Mouse (Mus musculus) intestine, embryonic 15.5 days (tissue): Measurements from ENCODE around the gene Acvr1b. TPM values are rescaled to one million over a fixed set of nuclear protein-coding genes. Genes with fewer than 3 reads are reported as not detected.
A peak's percentile ranks its signal among the peaks of the same experiment; 100 is the strongest.

ENCODE experiments used
- ATAC-seq: fragments of 200-750 bp; cut with Nextera tagmentation; 2 replicates; pipeline ENCODE4 v1.8.0; 2017; ENCODE audit warnings: moderate TSS enrichment, moderate library complexity
- H3K27ac ChIP-seq: fragments of 300-500 bp; sonication (generic); 2 replicates; pipeline ENCODE4 v1.5.1; 2015; ENCODE audit warnings: mild to moderate bottlenecking, inconsistent platforms
- H3K27me3 ChIP-seq: fragments of 300-500 bp; sonication (generic); replicated peaks from 2 replicates; pipeline ENCODE4 v1.6.1; 2015; ENCODE audit warnings: inconsistent platforms
- H3K36me3 ChIP-seq: fragments of 300-500 bp; sonication (generic); 2 replicates; pipeline ENCODE4 v1.6.1; 2015; ENCODE audit warnings: inconsistent platforms
- H3K4me1 ChIP-seq: fragments of 300-500 bp; sonication (generic); replicated peaks from 2 replicates; pipeline ENCODE4 v1.6.1; 2015; ENCODE audit warnings: inconsistent platforms
- H3K4me2 ChIP-seq: fragments of 300-500 bp; sonication (generic); replicated peaks from 2 replicates; pipeline ENCODE4 v1.6.1; 2015; ENCODE audit warnings: mild to moderate bottlenecking, inconsistent platforms
- H3K4me3 ChIP-seq: fragments of 300-500 bp; sonication (generic); replicated peaks from 2 replicates; pipeline ENCODE4 v1.5.1; 2015; ENCODE audit warnings: inconsistent platforms
- H3K9ac ChIP-seq: fragments of 300-500 bp; sonication (generic); 2 replicates; pipeline ENCODE4 v1.6.1; 2015; ENCODE audit warnings: inconsistent platforms
- H3K9me3 ChIP-seq: fragments of 300-500 bp; sonication (generic); 2 replicates; pipeline ENCODE4 v1.6.1; 2016; ENCODE audit warnings: inconsistent platforms
- WGBS: fragments of 180-500 bp; shearing (Covaris S2); methylation state at CpG from one replicate; pipeline ENCODE4 v1.1.7; 2015; 5-methylcytosine and 5-hydroxymethylcytosine counted together
- polyA plus RNA-seq: library from polyadenylated mRNA; unstranded; fragments of >200 nt; fragmentation: Nextera tagmentation; extraction: Ambion mirVana; gene quantifications from 2 replicates; pipeline ENCODE4 v1.2.1, GENCODE M21; 2015

Acvr1b gene
- polyA plus RNA-seq, 1 experiment from 2014 or later: 9.3 TPM

DNA sequence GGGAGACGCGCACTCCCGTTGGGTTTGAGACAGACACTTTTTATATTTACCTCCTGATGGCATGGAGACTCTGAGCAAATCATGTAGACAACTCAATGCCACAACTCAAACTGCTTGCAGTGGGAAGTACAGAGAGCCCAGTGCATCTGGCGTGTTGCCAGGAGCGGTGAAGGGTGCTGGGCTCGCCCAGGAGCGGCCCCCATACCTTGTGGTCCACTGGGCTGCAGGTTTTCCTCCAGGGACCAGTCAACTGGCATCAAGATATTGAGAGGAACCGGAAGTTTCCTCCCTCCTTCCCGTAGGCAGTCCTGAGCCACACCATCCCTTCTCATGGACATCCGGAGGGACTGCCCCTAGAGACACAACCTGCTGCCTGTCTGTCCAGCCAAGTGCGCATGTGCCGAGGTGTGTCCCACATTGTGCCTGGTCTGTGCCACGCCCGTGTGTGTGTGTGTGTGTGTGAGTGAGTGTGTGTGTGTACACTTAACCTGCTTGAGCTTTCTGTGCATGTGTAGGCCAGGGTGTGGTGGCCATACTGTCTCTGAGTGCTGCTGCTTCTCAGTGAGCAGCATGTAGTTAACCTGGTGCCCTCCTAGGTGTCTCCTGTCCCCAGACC is 37.2 kb downstream of the Acvr1b start:
- no peaks in the 10 kb centered on the region for H3K9me3 ChIP-seq

DNA sequence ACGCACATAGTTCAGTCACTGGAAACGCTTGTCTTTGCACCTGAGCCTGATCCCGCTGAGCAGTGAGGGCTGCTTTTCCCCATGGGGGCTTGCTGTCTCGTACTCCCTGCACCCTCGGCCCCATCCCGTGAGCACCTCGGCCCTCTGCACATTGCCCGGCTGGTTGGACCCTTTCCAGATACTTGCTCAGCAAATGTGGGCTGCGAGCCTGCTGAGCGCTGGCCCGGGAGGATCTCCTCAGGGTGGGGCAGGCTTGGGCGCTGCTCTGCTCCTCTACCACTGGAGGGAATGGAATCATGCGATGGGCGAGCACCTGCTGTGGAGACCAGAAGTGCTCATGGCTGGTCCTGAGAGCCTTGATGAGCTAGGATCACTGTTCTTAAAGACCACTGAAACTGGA is 38.6 kb downstream of the Acvr1b start:
- ATAC-seq: no peak
- Histone ChIP-seq H3K27me3 (no peaks in the 10 kb centered on the region), H3K9ac (no peak overlapping the region), H3K4me3 (no peak overlapping the region), H3K36me3 (peaks cover 42% of the 10 kb centered on the region), H3K27ac (no peak overlapping the region), H3K4me2 (no peak overlapping the region), H3K4me1 (0 out of 2 replicates have a peak, but pooled peaks cover 3% of the 10 kb centered on the region), H3K9me3 (no peaks in the 10 kb centered on the region)
- WGBS: 74% methylated on average over 14 of the region's 14 CpGs

More for the DNA sequence above, 37.2 kb downstream of the Acvr1b start:
- no peak for ATAC-seq
- H3K4me2 ChIP-seq: no peak overlapping the region
- no peak overlapping the region for H3K27ac ChIP-seq
- H3K4me3 ChIP-seq: no peak overlapping the region
- no peaks in the 10 kb centered on the region for H3K27me3 ChIP-seq
- 90% methylated on average over 14 of the region's 14 CpGs for WGBS
- no peak overlapping the region for H3K9ac ChIP-seq
- H3K4me1 ChIP-seq: 0 out of 2 replicates have a peak, but pooled peaks cover 3% of the 10 kb centered on the region
- peaks cover 54% of the 10 kb centered on the region for H3K36me3 ChIP-seq

- Histone ChIP-seq H3K4me2 (no peak overlapping the region), H3K27ac (no peak overlapping the region), H3K36me3 (peaks cover 22% of the 10 kb centered on the region), H3K4me3 (no peak overlapping the region), H3K9ac (no peak overlapping the region), H3K9me3 (no peaks in the 10 kb centered on the region), H3K4me1 (no peaks in the 10 kb centered on the region), H3K27me3 (no peaks in the 10 kb centered on the region)
- 66% methylated on average over 2 of the region's 2 CpGs for WGBS
- ATAC-seq: no peak
Measured at GRCm38 (mm10) chr15:101215136-101215535, 41.3 kb downstream of the Acvr1b start.

DNA sequence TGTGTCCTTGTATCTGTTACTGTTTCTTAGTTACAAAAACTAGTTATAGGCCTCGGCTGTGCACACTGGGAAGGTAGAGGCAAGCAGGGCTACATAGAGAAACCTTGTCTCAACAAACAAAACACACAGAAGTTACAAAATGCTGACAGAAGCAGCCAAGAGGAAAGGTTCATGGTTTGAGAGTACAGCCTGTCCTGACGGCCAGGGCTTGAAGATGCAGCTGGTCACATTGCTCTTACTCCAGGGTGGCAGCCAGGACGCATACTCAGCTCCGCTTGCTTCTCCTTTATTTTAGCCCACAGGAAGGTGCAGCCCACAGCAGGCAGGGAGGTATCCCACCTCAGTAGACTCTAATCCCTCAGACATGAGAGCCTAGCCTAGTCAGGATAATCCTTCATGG is 42.2 kb downstream of the Acvr1b start:
- no peak overlapping the region for H3K27ac ChIP-seq
- ATAC-seq: no peak
- WGBS: 81% methylated on average over 4 of the region's 4 CpGs

DNA sequence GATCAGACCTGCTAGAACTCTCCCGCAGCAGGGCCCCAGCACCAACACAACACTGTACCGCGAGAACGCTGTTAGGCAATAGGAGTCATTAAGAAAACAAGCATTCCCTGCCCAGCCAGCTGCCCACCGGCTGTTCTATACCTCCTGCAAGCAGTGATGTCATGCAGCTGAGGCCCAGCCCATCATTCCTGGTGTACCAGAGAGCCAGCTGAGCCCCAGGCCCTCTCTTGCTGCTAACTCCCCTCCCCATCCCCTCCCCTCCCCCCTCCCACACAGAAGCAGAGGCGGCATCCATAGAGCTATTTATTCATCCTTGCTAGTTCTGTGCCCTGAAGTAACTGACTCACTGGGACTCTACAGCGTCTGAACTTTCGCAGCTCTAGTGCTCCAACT is 47.0 kb downstream of the Acvr1b start:
- H3K27ac ChIP-seq: no peak overlapping the region
- peaks cover 41% of the 10 kb centered on the region for H3K4me1 ChIP-seq
- H3K27me3 ChIP-seq: no peaks in the 10 kb centered on the region
- H3K9ac ChIP-seq: no peak overlapping the region
- H3K4me3 ChIP-seq: no peak overlapping the region
- 14% methylated on average over 8 of the region's 8 CpGs for WGBS
- no peak overlapping the region for H3K4me2 ChIP-seq
- ATAC-seq: 0 out of 2 replicates have a peak, but pooled peaks have one; percentile 17
- H3K9me3 ChIP-seq: no peaks in the 10 kb centered on the region
- no peaks in the 10 kb centered on the region for H3K36me3 ChIP-seq

More for the DNA sequence above, 42.2 kb downstream of the Acvr1b start:
- Histone ChIP-seq H3K4me1 (peaks cover 6% of the 10 kb centered on the region), H3K4me2 (no peak overlapping the region), H3K9ac (no peak overlapping the region; the same call in 1 of the 2 replicates), H3K4me3 (no peak overlapping the region), H3K27me3 (no peaks in the 10 kb centered on the region), H3K9me3 (no peaks in the 10 kb centered on the region), H3K36me3 (peaks cover 13% of the 10 kb centered on the region)

GRCm38 (mm10) chr15:101221298-101222104 is 47.6 kb downstream of the Acvr1b start:
- peak; percentile 78 for ATAC-seq
- 5% methylated on average over 14 of the region's 14 CpGs for WGBS
- Histone ChIP-seq H3K27ac (peak overlapping the region; percentile 61), H3K4me1 (peaks cover 42% of the 10 kb centered on the region), H3K9ac (peak overlapping the region; percentile 22; the same call in 1 of the 2 replicates), H3K9me3 (no peaks in the 10 kb centered on the region), H3K4me2 (peak overlapping the region; percentile 73), H3K4me3 (peak overlapping the region; percentile 35), H3K36me3 (no peaks in the 10 kb centered on the region), H3K27me3 (no peaks in the 10 kb centered on the region)

GRCm38 (mm10) chr15:101222897-101223482 is 49.1 kb downstream of the Acvr1b start:
- Histone ChIP-seq H3K27me3 (no peaks in the 10 kb centered on the region), H3K27ac (no peak overlapping the region), H3K4me2 (peak overlapping the region; percentile 93; the same call in 1 of the 2 replicates), H3K36me3 (no peaks in the 10 kb centered on the region), H3K4me1 (peaks cover 44% of the 10 kb centered on the region), H3K9me3 (no peaks in the 10 kb centered on the region), H3K4me3 (0 out of 2 replicates have a peak overlapping the region, but pooled peaks have one; percentile 61), H3K9ac (no peak overlapping the region; the same call in 1 of the 2 replicates)
- no peak for ATAC-seq
- 54% methylated on average over 13 of the region's 13 CpGs for WGBS

GRCm38 (mm10) chr15:101223596-101223995 is 49.7 kb downstream of the Acvr1b start:
- no peaks in the 10 kb centered on the region for H3K36me3 ChIP-seq
- H3K9ac ChIP-seq: peak overlapping the region; percentile 65
- H3K4me3 ChIP-seq: peak overlapping the region; percentile 61
- ATAC-seq: peak; percentile 1; the same call in 1 of the 2 replicates
- peaks cover 51% of the 10 kb centered on the region for H3K4me1 ChIP-seq
- H3K27ac ChIP-seq: no peak overlapping the region
- no peaks in the 10 kb centered on the region for H3K27me3 ChIP-seq
- 13% methylated on average over 5 of the region's 5 CpGs for WGBS
- peak overlapping the region; percentile 93 for H3K4me2 ChIP-seq
- no peaks in the 10 kb centered on the region for H3K9me3 ChIP-seq

DNA sequence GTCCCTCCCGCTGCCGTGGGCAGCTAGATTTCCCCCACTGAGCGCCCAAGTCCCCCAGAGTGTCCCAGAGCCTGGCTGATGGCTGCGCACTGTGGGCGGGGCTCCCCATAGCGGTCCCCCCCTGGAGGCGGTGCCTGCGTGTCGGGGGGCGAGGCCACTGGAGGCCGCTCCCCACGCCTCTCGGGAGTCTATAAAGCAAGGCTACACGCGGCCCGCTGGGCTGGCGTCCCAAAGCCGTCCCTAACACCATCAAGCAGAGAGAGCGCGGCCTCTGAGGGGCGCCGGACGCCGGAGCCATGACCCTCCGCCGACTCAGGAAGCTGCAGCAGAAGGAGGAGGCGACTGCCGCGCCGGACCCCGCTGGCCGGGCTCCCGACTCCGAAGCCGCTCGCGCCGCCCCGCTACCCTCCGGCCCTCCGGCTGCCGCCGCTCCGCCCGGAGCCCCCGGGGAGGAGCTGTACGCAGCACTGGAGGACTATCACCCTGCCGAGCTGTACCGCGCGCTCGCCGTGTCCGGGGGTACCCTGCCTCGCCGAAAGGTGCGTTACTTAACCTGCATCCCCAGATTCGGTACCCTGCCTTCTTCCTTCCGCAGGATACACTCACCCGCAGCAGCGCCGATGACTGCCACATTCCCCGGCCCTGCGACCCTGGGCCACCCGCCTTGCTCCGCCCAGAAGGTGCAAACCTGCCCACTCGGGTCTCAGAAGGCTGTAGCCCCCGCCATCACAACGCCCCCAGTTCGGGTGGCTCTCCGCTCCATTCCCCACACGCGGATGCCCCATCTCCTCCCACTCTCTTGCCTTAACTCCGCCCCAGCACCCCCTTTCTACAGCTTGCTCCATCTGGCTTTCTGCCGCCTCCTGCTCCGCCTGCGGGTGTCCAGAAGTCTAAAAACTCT is 50.4 kb downstream of the Acvr1b start, which contains the start of gene Grasp:
Gene Grasp, plus strand, starts transcription at position 183 of the 901 bp plus-strand sequence.
- Histone ChIP-seq H3K9me3 (no peaks in the 10 kb centered on the region), H3K9ac (peak within 1 kb of the TSS; percentile 65), H3K36me3 (no peaks in the 10 kb centered on the region), H3K27me3 (no peaks in the 10 kb centered on the region), H3K4me3 (peak within 1 kb of the TSS; percentile 61), H3K4me1 (peaks cover 56% of the 10 kb centered on the region), H3K27ac (peak within 1 kb of the TSS; percentile 56), H3K4me2 (peak within 1 kb of the TSS; percentile 93)
- ATAC-seq: peak; percentile 90
- WGBS: under 1% methylated on average over 72 of the region's 77 CpGs

DNA sequence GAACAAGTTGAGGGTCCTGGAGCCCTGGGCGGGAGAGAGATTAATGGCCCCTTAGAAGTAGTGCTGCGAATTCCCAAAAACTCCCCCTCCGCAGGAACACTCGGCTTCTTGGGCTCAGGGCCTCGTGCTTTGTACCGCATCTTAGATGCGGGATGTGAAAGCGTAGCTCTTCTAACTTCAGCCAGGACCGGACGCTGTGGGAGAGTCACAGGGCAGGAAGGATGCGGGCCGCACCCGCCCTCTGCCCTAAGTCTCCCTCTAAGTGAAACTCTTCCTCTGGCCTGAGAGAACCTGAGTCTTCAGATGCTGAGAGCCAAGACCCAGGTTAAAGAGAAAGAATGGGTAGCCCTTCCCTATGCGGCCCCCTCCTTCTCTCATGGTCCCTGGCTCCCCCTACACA is 51.1 kb downstream of the Acvr1b start:
- ATAC-seq: no peak
- 0 out of 2 replicates have a peak, but pooled peaks cover 4% of the 10 kb centered on the region for H3K36me3 ChIP-seq
- peaks cover 56% of the 10 kb centered on the region for H3K4me1 ChIP-seq
- 10% methylated on average over 14 of the region's 14 CpGs for WGBS
- H3K27me3 ChIP-seq: no peaks in the 10 kb centered on the region
- H3K4me2 ChIP-seq: peak overlapping the region; percentile 93
- peak overlapping the region; percentile 56 for H3K27ac ChIP-seq
- H3K4me3 ChIP-seq: peak overlapping the region; percentile 61
- H3K9me3 ChIP-seq: no peaks in the 10 kb centered on the region
- peak overlapping the region; percentile 65 for H3K9ac ChIP-seq

DNA sequence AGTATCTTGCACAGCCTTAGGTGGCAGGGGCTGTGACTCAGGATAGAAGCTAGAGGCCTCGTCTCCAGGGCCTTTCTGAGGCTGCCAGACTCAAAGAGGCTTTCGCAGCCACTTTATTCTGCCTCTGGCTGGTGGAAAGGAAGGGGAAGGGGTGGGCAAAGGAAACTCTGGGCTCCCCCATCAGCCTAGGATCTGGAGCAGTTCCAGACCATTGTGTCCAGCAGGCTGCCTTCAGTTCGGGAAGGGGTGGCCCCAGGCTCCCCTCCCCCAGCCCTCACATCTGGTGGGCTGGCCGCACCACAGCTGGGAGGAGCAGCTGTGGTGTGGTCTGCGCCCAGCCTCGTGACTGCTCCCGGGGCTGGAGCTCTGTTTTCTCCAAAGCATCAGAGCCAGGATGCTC is 54.1 kb downstream of the Acvr1b start:
- H3K27me3 ChIP-seq: no peaks in the 10 kb centered on the region
- peak; percentile 48 for ATAC-seq
- H3K4me1 ChIP-seq: peaks cover 44% of the 10 kb centered on the region
- H3K27ac ChIP-seq: peak overlapping the region; percentile 77
- no peak overlapping the region for H3K4me3 ChIP-seq
- no peaks in the 10 kb centered on the region for H3K9me3 ChIP-seq
- H3K9ac ChIP-seq: peak overlapping the region; percentile 9; the same call in 1 of the 2 replicates
- WGBS: 12% methylated on average over 7 of the region's 7 CpGs
- H3K36me3 ChIP-seq: peaks cover 18% of the 10 kb centered on the region
- H3K4me2 ChIP-seq: peak overlapping the region; percentile 38; the same call in 1 of the 2 replicates
